Mouse (Mus musculus): ENCODE data around the gene Clec16a. TPM values are rescaled to one million over a fixed set of nuclear protein-coding genes. Genes with fewer than 3 reads are reported as not detected.

The Clec16a gene
- polyA plus RNA-seq, 1 experiment from 2014 or later: 32.1 TPM

- Histone ChIP-seq H3K27ac (replicated peaks; ENCODE audit: low read depth, low read length) (no peak overlapping the region), H3K4me3 (ENCODE audit: low read depth, low read length) (no peak overlapping the region), H3K36me3 (replicated peaks; ENCODE audit: control insufficient read depth, insufficient read depth, low read depth, low read length) (no peaks in the 10 kb centered on the region), H3K9me3 (replicated peaks; ENCODE audit: control insufficient read depth, low read length) (no peaks in the 10 kb centered on the region), H3K4me1 (ENCODE audit: control insufficient read depth, insufficient read depth, low read length) (no peaks in the 10 kb centered on the region), H3K27me3 (ENCODE audit: control insufficient read depth, insufficient read depth, low read length) (no peaks in the 10 kb centered on the region), H3K4me2 (ENCODE audit: low read depth, low read length) (no peak overlapping the region), H3K9ac (replicated peaks; ENCODE audit: low read length) (no peak overlapping the region)
- DNase-seq (ENCODE audit: low spot score) (no peak), ATAC-seq (replicated peaks; ENCODE audit: insufficient number of reproducible peaks, low FRiP score, low TSS enrichment, low read depth) (no peak)
- 84% methylated on average over 4 of the region's 4 CpGs for WGBS
Measured at GRCm38 (mm10) chr16:10524866-10525609, 20.1 kb upstream of the Clec16a start.

GRCm38 (mm10) chr16:10525610-10525980, 19.5 kb upstream of the Clec16a start:
- no peaks in the 10 kb centered on the region for H3K36me3 ChIP-seq (replicated peaks; ENCODE audit: control insufficient read depth, insufficient read depth, low read depth, low read length)
- no peak for DNase-seq (ENCODE audit: low spot score)
- H3K4me2 ChIP-seq (ENCODE audit: low read depth, low read length): no peak overlapping the region
- H3K9me3 ChIP-seq (replicated peaks; ENCODE audit: control insufficient read depth, low read length): no peaks in the 10 kb centered on the region
- ATAC-seq (replicated peaks; ENCODE audit: insufficient number of reproducible peaks, low FRiP score, low TSS enrichment, low read depth): no peak
- no peak overlapping the region for H3K4me3 ChIP-seq (ENCODE audit: low read depth, low read length)
- 70% methylated on average over 2 of the region's 2 CpGs for WGBS
- H3K9ac ChIP-seq (replicated peaks; ENCODE audit: low read length): no peak overlapping the region
- H3K27me3 ChIP-seq (ENCODE audit: control insufficient read depth, insufficient read depth, low read length): no peaks in the 10 kb centered on the region
- no peak overlapping the region for H3K27ac ChIP-seq (replicated peaks; ENCODE audit: low read depth, low read length)
- no peaks in the 10 kb centered on the region for H3K4me1 ChIP-seq (ENCODE audit: control insufficient read depth, insufficient read depth, low read length)

- 84% methylated on average over 6 of the region's 6 CpGs for WGBS
- no peaks in the 10 kb centered on the region for H3K36me3 ChIP-seq (replicated peaks; ENCODE audit: control insufficient read depth, insufficient read depth, low read depth, low read length)
Measured at GRCm38 (mm10) chr16:10527046-10527644, 18.0 kb upstream of the Clec16a start.

GRCm38 (mm10) chr16:10528382-10528781, 16.8 kb upstream of the Clec16a start:
- H3K4me2 ChIP-seq (ENCODE audit: low read depth, low read length): no peak overlapping the region
- no peak overlapping the region for H3K9ac ChIP-seq (replicated peaks; ENCODE audit: low read length)
- 83% methylated on average over 3 of the region's 3 CpGs for WGBS

More at GRCm38 (mm10) chr16:10527046-10527644, 18.0 kb upstream of the Clec16a start:
- H3K9ac ChIP-seq (replicated peaks; ENCODE audit: low read length): no peak overlapping the region
- no peak for ATAC-seq (replicated peaks; ENCODE audit: insufficient number of reproducible peaks, low FRiP score, low TSS enrichment, low read depth)
- no peak overlapping the region for H3K4me2 ChIP-seq (ENCODE audit: low read depth, low read length)
- no peak for DNase-seq (ENCODE audit: low spot score)
- no peaks in the 10 kb centered on the region for H3K4me1 ChIP-seq (ENCODE audit: control insufficient read depth, insufficient read depth, low read length)
- no peaks in the 10 kb centered on the region for H3K9me3 ChIP-seq (replicated peaks; ENCODE audit: control insufficient read depth, low read length)
- H3K27me3 ChIP-seq (ENCODE audit: control insufficient read depth, insufficient read depth, low read length): no peaks in the 10 kb centered on the region
- H3K27ac ChIP-seq (replicated peaks; ENCODE audit: low read depth, low read length): no peak overlapping the region
- no peak overlapping the region for H3K4me3 ChIP-seq (ENCODE audit: low read depth, low read length)

GRCm38 (mm10) chr16:10530179-10530578, 15.0 kb upstream of the Clec16a start:
- no peaks in the 10 kb centered on the region for H3K36me3 ChIP-seq (replicated peaks; ENCODE audit: control insufficient read depth, insufficient read depth, low read depth, low read length)
- 97% methylated on average over 4 of the region's 4 CpGs for WGBS
- H3K27ac ChIP-seq (replicated peaks; ENCODE audit: low read depth, low read length): no peak overlapping the region
- DNase-seq (ENCODE audit: low spot score) (no peak), ATAC-seq (replicated peaks; ENCODE audit: insufficient number of reproducible peaks, low FRiP score, low TSS enrichment, low read depth) (no peak)
- H3K4me1 ChIP-seq (ENCODE audit: control insufficient read depth, insufficient read depth, low read length): no peaks in the 10 kb centered on the region
- H3K27me3 ChIP-seq (ENCODE audit: control insufficient read depth, insufficient read depth, low read length): no peaks in the 10 kb centered on the region
- no peaks in the 10 kb centered on the region for H3K9me3 ChIP-seq (replicated peaks; ENCODE audit: control insufficient read depth, low read length)
- H3K4me2 ChIP-seq (ENCODE audit: low read depth, low read length): no peak overlapping the region
- H3K9ac ChIP-seq (replicated peaks; ENCODE audit: low read length): no peak overlapping the region
- H3K4me3 ChIP-seq (ENCODE audit: low read depth, low read length): no peak overlapping the region

More at GRCm38 (mm10) chr16:10528382-10528781, 16.8 kb upstream of the Clec16a start:
- Histone ChIP-seq H3K4me1 (ENCODE audit: control insufficient read depth, insufficient read depth, low read length) (no peaks in the 10 kb centered on the region), H3K4me3 (ENCODE audit: low read depth, low read length) (no peak overlapping the region), H3K27me3 (ENCODE audit: control insufficient read depth, insufficient read depth, low read length) (no peaks in the 10 kb centered on the region), H3K9me3 (replicated peaks; ENCODE audit: control insufficient read depth, low read length) (no peaks in the 10 kb centered on the region), H3K36me3 (replicated peaks; ENCODE audit: control insufficient read depth, insufficient read depth, low read depth, low read length) (no peaks in the 10 kb centered on the region), H3K27ac (replicated peaks; ENCODE audit: low read depth, low read length) (no peak overlapping the region)
- ATAC-seq (replicated peaks; ENCODE audit: insufficient number of reproducible peaks, low FRiP score, low TSS enrichment, low read depth) (no peak), DNase-seq (ENCODE audit: low spot score) (no peak)

- Histone ChIP-seq H3K9ac (replicated peaks; ENCODE audit: low read length) (no peak overlapping the region), H3K9me3 (replicated peaks; ENCODE audit: control insufficient read depth, low read length) (no peaks in the 10 kb centered on the region), H3K36me3 (replicated peaks; ENCODE audit: control insufficient read depth, insufficient read depth, low read depth, low read length) (no peaks in the 10 kb centered on the region), H3K4me3 (ENCODE audit: low read depth, low read length) (no peak overlapping the region), H3K4me1 (ENCODE audit: control insufficient read depth, insufficient read depth, low read length) (no peaks in the 10 kb centered on the region), H3K27ac (replicated peaks; ENCODE audit: low read depth, low read length) (no peak overlapping the region), H3K4me2 (ENCODE audit: low read depth, low read length) (no peak overlapping the region), H3K27me3 (ENCODE audit: control insufficient read depth, insufficient read depth, low read length) (no peaks in the 10 kb centered on the region)
- 91% methylated on average over 4 of the region's 4 CpGs for WGBS
- ATAC-seq (replicated peaks; ENCODE audit: insufficient number of reproducible peaks, low FRiP score, low TSS enrichment, low read depth) (no peak), DNase-seq (ENCODE audit: low spot score) (no peak)
Measured at GRCm38 (mm10) chr16:10533781-10534180, 11.4 kb upstream of the Clec16a start.

- no peak overlapping the region for H3K4me2 ChIP-seq (ENCODE audit: low read depth, low read length)
- 79% methylated on average over 7 of the region's 7 CpGs for WGBS
Measured at GRCm38 (mm10) chr16:10534567-10534966, 10.6 kb upstream of the Clec16a start.

GRCm38 (mm10) chr16:10536323-10536722, 8.8 kb upstream of the Clec16a start:
- H3K27me3 ChIP-seq (ENCODE audit: control insufficient read depth, insufficient read depth, low read length): no peaks in the 10 kb centered on the region
- DNase-seq (ENCODE audit: low spot score) (no peak), ATAC-seq (replicated peaks; ENCODE audit: insufficient number of reproducible peaks, low FRiP score, low TSS enrichment, low read depth) (no peak)
- H3K4me3 ChIP-seq (ENCODE audit: low read depth, low read length): no peak overlapping the region
- H3K9me3 ChIP-seq (replicated peaks; ENCODE audit: control insufficient read depth, low read length): no peaks in the 10 kb centered on the region
- no peak overlapping the region for H3K27ac ChIP-seq (replicated peaks; ENCODE audit: low read depth, low read length)
- H3K36me3 ChIP-seq (replicated peaks; ENCODE audit: control insufficient read depth, insufficient read depth, low read depth, low read length): no peaks in the 10 kb centered on the region
- no peak overlapping the region for H3K4me2 ChIP-seq (ENCODE audit: low read depth, low read length)
- no peak overlapping the region for H3K9ac ChIP-seq (replicated peaks; ENCODE audit: low read length)
- no peaks in the 10 kb centered on the region; the same call in 1 of the 2 replicates for H3K4me1 ChIP-seq (ENCODE audit: control insufficient read depth, insufficient read depth, low read length)
- 78% methylated on average over 5 of the region's 5 CpGs for WGBS

More at GRCm38 (mm10) chr16:10534567-10534966, 10.6 kb upstream of the Clec16a start:
- Histone ChIP-seq H3K27me3 (ENCODE audit: control insufficient read depth, insufficient read depth, low read length) (no peaks in the 10 kb centered on the region), H3K9ac (replicated peaks; ENCODE audit: low read length) (no peak overlapping the region), H3K4me1 (ENCODE audit: control insufficient read depth, insufficient read depth, low read length) (no peaks in the 10 kb centered on the region), H3K4me3 (ENCODE audit: low read depth, low read length) (no peak overlapping the region), H3K9me3 (replicated peaks; ENCODE audit: control insufficient read depth, low read length) (no peaks in the 10 kb centered on the region), H3K27ac (replicated peaks; ENCODE audit: low read depth, low read length) (no peak overlapping the region), H3K36me3 (replicated peaks; ENCODE audit: control insufficient read depth, insufficient read depth, low read depth, low read length) (no peaks in the 10 kb centered on the region)
- ATAC-seq (replicated peaks; ENCODE audit: insufficient number of reproducible peaks, low FRiP score, low TSS enrichment, low read depth): no peak
- no peak for DNase-seq (ENCODE audit: low spot score)
